In genomic region chr2:143870936-143871688, GRCm38 (mm10) we compare ENCODE assay signal across 10 mouse cellular contexts. TPM values are rescaled to one million over a fixed set of nuclear protein-coding genes. Genes with fewer than 3 reads are reported as not detected.
A peak's percentile ranks its signal among the peaks of the same experiment; 100 is the strongest.
DNase-seq lines count a peak whose midpoint lies in the region; ATAC-seq lines count a peak whose summit lies in the region.
"Had no signal": no experiment of that assay in that cellular context is flagged by ENCODE, and none has a peak within 500 bp of the region (broad histone marks: within the 10 kb centered on the region; RNA-seq: fewer than 3 reads in every experiment).

No protein-coding gene starts in this region.

- WGBS in lung, embryonic 16.5 days = 20% methylated on average over 10 of the region's 10 CpGs
- WGBS in intestine, embryonic 16.5 days = 43% methylated on average over 10 of the region's 10 CpGs

- no peak overlapping the region for H3K4me2 ChIP-seq in lung, embryonic 16.5 days (ENCODE audit: low read depth, low read length)
- no peak overlapping the region for H3K4me2 ChIP-seq in intestine, embryonic 16.5 days (ENCODE audit: low read depth, low read length)
- H3K4me2 ChIP-seq: hindbrain, embryonic 15.5 days had no signal

- DNase-seq in lung, adult 18-20 months = no peak
- peak; percentile 97 for DNase-seq in heart, adult 11 months
- no peak for DNase-seq in right cerebral cortex, postnatal 4 days
- DNase-seq in cerebellum, postnatal 14 days = no peak
- DNase-seq: lung, adult 2 months had no signal

- H3K4me1 ChIP-seq in lung, embryonic 16.5 days (replicated peaks; ENCODE audit: control insufficient read depth, insufficient read depth, low read length) = peaks cover 5% of the 10 kb centered on the region; the same call in 1 of the 2 replicates
- H3K4me1 ChIP-seq in intestine, embryonic 16.5 days (ENCODE audit: control insufficient read depth, insufficient read depth, low read length) = peaks cover 12% of the 10 kb centered on the region
- H3K4me1 ChIP-seq: hindbrain, embryonic 15.5 days had no signal

- no peaks in the 10 kb centered on the region for H3K9me3 ChIP-seq in lung, embryonic 16.5 days (ENCODE audit: control insufficient read depth, low read length)
- H3K9me3 ChIP-seq in intestine, embryonic 16.5 days (ENCODE audit: control insufficient read depth, low read length) = no peaks in the 10 kb centered on the region
- H3K9me3 ChIP-seq: hindbrain, embryonic 15.5 days had no signal

- H3K36me3 ChIP-seq in lung, embryonic 16.5 days (ENCODE audit: control insufficient read depth, insufficient read depth, low read length) = no peaks in the 10 kb centered on the region
- H3K36me3 ChIP-seq in intestine, embryonic 16.5 days (ENCODE audit: control insufficient read depth, insufficient read depth, low read length) = no peaks in the 10 kb centered on the region
- H3K36me3 ChIP-seq: hindbrain, embryonic 15.5 days had no signal

- H3K27me3 ChIP-seq in lung, embryonic 16.5 days (ENCODE audit: control insufficient read depth, insufficient read depth, low read depth, low read length) = no peaks in the 10 kb centered on the region
- no peaks in the 10 kb centered on the region for H3K27me3 ChIP-seq in intestine, embryonic 16.5 days (replicated peaks; ENCODE audit: control insufficient read depth, insufficient read depth, low read length)
- H3K27me3 ChIP-seq: hindbrain, embryonic 15.5 days had no signal

- H3K4me3 ChIP-seq in lung, embryonic 16.5 days (ENCODE audit: low read length) = no peak overlapping the region
- H3K4me3 ChIP-seq in intestine, embryonic 16.5 days (ENCODE audit: low read length) = no peak overlapping the region
- H3K4me3 ChIP-seq: hindbrain, embryonic 15.5 days had no signal

- ATAC-seq in lung, embryonic 16.5 days (ENCODE audit: low read depth) = peak; percentile 68; the same call in 1 of the 2 replicates
- ATAC-seq in intestine, embryonic 16.5 days = peak; percentile 92
- peak; percentile 84 for ATAC-seq in megakaryocyte-erythroid progenitor cell, adult 5-6 weeks (replicated peaks; ENCODE audit: low FRiP score, low TSS enrichment, poor library complexity, severe bottlenecking)
- ATAC-seq in cerebellum, adult (ENCODE audit: insufficient number of reproducible peaks, low FRiP score, low TSS enrichment) = no peak

- H3K9ac ChIP-seq in lung, embryonic 16.5 days (ENCODE audit: low read length) = no peak overlapping the region
- no peak overlapping the region for H3K9ac ChIP-seq in intestine, embryonic 16.5 days (ENCODE audit: low read depth, low read length)
- H3K9ac ChIP-seq: hindbrain, embryonic 15.5 days had no signal

- H3K27ac ChIP-seq in lung, embryonic 16.5 days (ENCODE audit: low read length) = no peak overlapping the region
- no peak overlapping the region for H3K27ac ChIP-seq in intestine, embryonic 16.5 days (ENCODE audit: low read length)
- H3K27ac ChIP-seq: hindbrain, embryonic 15.5 days had no signal

RNA-seq across cellular contexts. Expression of gene Bfsp1, which starts 8.1 kb away (rescaled TPM):
- 1.6 and 2.2 TPM in 2 replicates for polyA plus RNA-seq in lung, embryonic 16.5 days (2015; fragmentation: Nextera tagmentation; extraction: Ambion mirVana)
- 5.2 and 5.4 TPM in 2 replicates for polyA plus RNA-seq in intestine, embryonic 16.5 days (2015; fragmentation: Nextera tagmentation; extraction: Ambion mirVana)
- total RNA-seq in megakaryocyte-erythroid progenitor cell, adult 5-6 weeks (2014; fragmentation: Nextera tagmentation) = not detected in 2 replicates
- not detected in 2 replicates for total RNA-seq in megakaryocyte-erythroid progenitor cell, adult 5-6 weeks (2017)

RNA-seq across cellular contexts. Expression of gene Dstn, which starts 44.0 kb away (rescaled TPM):
- 565 and 579 TPM in 2 replicates for polyA plus RNA-seq in lung, embryonic 16.5 days (2015; fragmentation: Nextera tagmentation; extraction: Ambion mirVana)
- polyA plus RNA-seq in intestine, embryonic 16.5 days (2015; fragmentation: Nextera tagmentation; extraction: Ambion mirVana) = 822 and 823 TPM in 2 replicates
- 57.0 and 76.7 TPM in 2 replicates for total RNA-seq in megakaryocyte-erythroid progenitor cell, adult 5-6 weeks (2014; fragmentation: Nextera tagmentation)
- total RNA-seq in megakaryocyte-erythroid progenitor cell, adult 5-6 weeks (2017) = 102 and 166 TPM in 2 replicates
